Mouse (Mus musculus): ENCODE measurements around the gene Kcnn4.

The Kcnn4 gene

GRCm38 (mm10) chr7:24366716-24367632 is 3.1 kb upstream of the Kcnn4 start:
- DNase-seq = no peak

GRCm38 (mm10) chr7:24368226-24368625 is 1.8 kb upstream of the Kcnn4 start:
- DNase-seq = no peak

- no peak for DNase-seq
These were observed 1.1 kb upstream of the Kcnn4 start for GRCm38 (mm10) chr7:24368946-24369345.

GRCm38 (mm10) chr7:24371012-24371808 is 1.1 kb downstream of the Kcnn4 start:
- no peak for DNase-seq

- no peak for DNase-seq
These were observed 1.7 kb downstream of the Kcnn4 start for GRCm38 (mm10) chr7:24371809-24372145.

GRCm38 (mm10) chr7:24372300-24372699 is 2.2 kb downstream of the Kcnn4 start:
- no peak for DNase-seq

- DNase-seq = no peak
These were observed 2.7 kb downstream of the Kcnn4 start for GRCm38 (mm10) chr7:24372786-24373185.

GRCm38 (mm10) chr7:24373538-24374379 is 3.7 kb downstream of the Kcnn4 start:
- DNase-seq = peak; percentile 61 to 69

GRCm38 (mm10) chr7:24376456-24376855 is 6.4 kb downstream of the Kcnn4 start:
- DNase-seq = no peak

- no peak for DNase-seq
These were observed 7.2 kb downstream of the Kcnn4 start for GRCm38 (mm10) chr7:24377091-24377865.

GRCm38 (mm10) chr7:24378049-24378701 is 8.1 kb downstream of the Kcnn4 start:
- no peak for DNase-seq

- DNase-seq = peak; percentile 58
These were observed 9.9 kb downstream of the Kcnn4 start for GRCm38 (mm10) chr7:24379934-24380333.

- DNase-seq = peak in 1 of 2 experiments; percentile 23
These were observed 10.3 kb downstream of the Kcnn4 start for GRCm38 (mm10) chr7:24380370-24380769.

GRCm38 (mm10) chr7:24382730-24383372 is 12.8 kb downstream of the Kcnn4 start:
- no peak for DNase-seq

- DNase-seq = no peak
These were observed 14.0 kb downstream of the Kcnn4 start for GRCm38 (mm10) chr7:24384070-24384469.

- peak; percentile 90 to 91 for DNase-seq
These were observed 14.8 kb downstream of the Kcnn4 start for GRCm38 (mm10) chr7:24384827-24385226.

GRCm38 (mm10) chr7:24387059-24387556 is 17.0 kb downstream of the Kcnn4 start:
- DNase-seq = no peak

- DNase-seq = no peak
These were observed 19.6 kb downstream of the Kcnn4 start for GRCm38 (mm10) chr7:24389516-24390187.

- DNase-seq = no peak
These were observed 20.4 kb downstream of the Kcnn4 start for GRCm38 (mm10) chr7:24390512-24390911.

GRCm38 (mm10) chr7:24391077-24391476 is 21.0 kb downstream of the Kcnn4 start:
- no peak for DNase-seq
